28 mouse cellular contexts compared by ENCODE assay signal in genomic region chr14:109261990-109262389, GRCm38 (mm10).
"Had no signal": no experiment of that assay in that cellular context is flagged by ENCODE, and none has a peak within 500 bp of the region (broad histone marks: within the 10 kb centered on the region; RNA-seq: fewer than 3 reads in every experiment).

No protein-coding gene starts in this region.

- DNase-seq: cerebellum, adult 8-10 months; cerebellum, adult 9-10 months; cerebellum, adult 9-11 months; cerebellum, postnatal 10 days; cerebellum, postnatal 14 days; cerebellum, postnatal 25 days; cerebellum, postnatal 36 days; embryo, embryonic 11 days; forebrain, postnatal 0 days; gastrocnemius, adult 2 months; gastrocnemius, postnatal 10 days; gastrocnemius, postnatal 14 days; gastrocnemius, postnatal 25 days; gastrocnemius, postnatal 36 days; heart, adult 11 months; heart, adult 18-20 months; heart, adult 2 months had no signal

- H3K36me3 ChIP-seq: embryonic facial prominence, embryonic 10.5 days; embryonic facial prominence, embryonic 12.5 days; embryonic facial prominence, embryonic 13.5 days; embryonic facial prominence, embryonic 15.5 days; forebrain, embryonic 10.5 days; forebrain, embryonic 12.5 days; forebrain, embryonic 15.5 days had no signal

- H3K4me2 ChIP-seq: embryonic facial prominence, embryonic 12.5 days; embryonic facial prominence, embryonic 13.5 days; embryonic facial prominence, embryonic 15.5 days; forebrain, embryonic 12.5 days; forebrain, embryonic 13.5 days; forebrain, embryonic 15.5 days had no signal

- H3K4me3 ChIP-seq: embryonic facial prominence, embryonic 10.5 days; embryonic facial prominence, embryonic 12.5 days; embryonic facial prominence, embryonic 13.5 days; embryonic facial prominence, embryonic 15.5 days; erythroblast, embryonic 14.5 days; forebrain, embryonic 10.5 days; forebrain, embryonic 12.5 days; forebrain, embryonic 13.5 days; forebrain, embryonic 15.5 days; gastrocnemius, adult 2 months; heart, adult 2 months had no signal

- ATAC-seq: forebrain, embryonic 13.5 days; forebrain, embryonic 14.5 days; forebrain, embryonic 15.5 days; forebrain, embryonic 16.5 days; forebrain, postnatal 0 days had no signal

- H3K27me3 ChIP-seq: embryonic facial prominence, embryonic 12.5 days; embryonic facial prominence, embryonic 13.5 days; embryonic facial prominence, embryonic 15.5 days; forebrain, embryonic 12.5 days; forebrain, embryonic 13.5 days; forebrain, embryonic 15.5 days had no signal

- H3K27ac ChIP-seq: embryonic facial prominence, embryonic 10.5 days; embryonic facial prominence, embryonic 12.5 days; embryonic facial prominence, embryonic 13.5 days; embryonic facial prominence, embryonic 15.5 days; forebrain, embryonic 10.5 days; forebrain, embryonic 12.5 days; forebrain, embryonic 13.5 days; forebrain, embryonic 15.5 days; gastrocnemius, adult 2 months; heart, adult 2 months had no signal

- H3K4me1 ChIP-seq: embryonic facial prominence, embryonic 10.5 days; embryonic facial prominence, embryonic 12.5 days; embryonic facial prominence, embryonic 13.5 days; embryonic facial prominence, embryonic 15.5 days; forebrain, embryonic 10.5 days; forebrain, embryonic 12.5 days; forebrain, embryonic 13.5 days; forebrain, embryonic 15.5 days had no signal

- H3K9me3 ChIP-seq: embryonic facial prominence, embryonic 10.5 days; embryonic facial prominence, embryonic 12.5 days; embryonic facial prominence, embryonic 13.5 days; embryonic facial prominence, embryonic 15.5 days; forebrain, embryonic 10.5 days; forebrain, embryonic 12.5 days; forebrain, embryonic 13.5 days; forebrain, embryonic 15.5 days had no signal

- H3K9ac ChIP-seq: embryonic facial prominence, embryonic 12.5 days; embryonic facial prominence, embryonic 13.5 days; embryonic facial prominence, embryonic 15.5 days; forebrain, embryonic 12.5 days; forebrain, embryonic 13.5 days; forebrain, embryonic 15.5 days; forebrain, postnatal 0 days had no signal
